Mouse (Mus musculus): ENCODE measurements around the gene Galnt10.
A peak's percentile ranks its signal among the peaks of the same experiment; 100 is the strongest.

Galnt10 gene

DNA sequence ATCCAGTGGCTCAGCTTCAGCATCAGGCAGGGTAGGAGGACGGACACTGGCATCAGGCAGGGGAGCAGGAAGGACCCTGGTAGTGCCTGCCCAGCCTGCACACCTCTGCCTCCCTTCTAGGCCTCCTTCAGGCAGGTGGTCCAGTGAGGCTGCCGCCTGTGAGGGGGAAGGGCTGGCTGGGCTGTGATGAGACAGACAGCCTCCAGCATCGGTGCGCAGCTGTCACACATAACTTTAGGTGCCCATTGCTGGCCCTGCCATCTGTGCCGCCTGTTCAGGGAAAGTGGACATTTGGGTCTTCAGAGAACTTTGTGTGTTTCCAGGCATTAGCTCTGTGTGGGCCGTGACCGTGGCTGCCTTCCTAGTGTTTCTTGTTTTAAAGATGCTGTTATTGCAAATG, 47.5 kb downstream of the Galnt10 start:
- DNase-seq = no peak

GRCm38 (mm10) chr11:57694486-57694885, 49.2 kb downstream of the Galnt10 start:
- DNase-seq = no peak

GRCm38 (mm10) chr11:57696207-57696676, 51.0 kb downstream of the Galnt10 start:
- no peak for DNase-seq

- peak; percentile 28 to 45 for DNase-seq
Measured at GRCm38 (mm10) chr11:57696807-57697251, 51.6 kb downstream of the Galnt10 start.

DNA sequence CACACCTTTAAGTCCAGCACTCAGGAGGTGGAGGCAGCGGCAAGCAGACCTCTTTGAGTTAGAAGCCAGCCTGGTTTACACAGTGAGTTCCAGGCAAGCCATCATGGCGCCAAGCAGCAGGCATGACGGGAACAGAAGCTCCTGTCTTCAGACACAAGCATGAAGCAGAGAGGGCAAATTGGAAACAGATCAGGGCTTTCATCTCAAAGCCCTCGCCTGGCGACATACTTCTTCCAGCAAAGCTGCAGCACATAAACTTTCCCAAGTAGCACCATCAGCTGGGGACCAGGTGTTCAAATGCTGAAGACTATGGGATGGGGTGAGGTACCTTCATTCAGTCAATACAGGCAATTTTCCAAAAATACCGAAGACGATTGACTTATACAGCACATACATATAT, 54.9 kb downstream of the Galnt10 start:
- DNase-seq = no peak

GRCm38 (mm10) chr11:57701193-57701925, 56.1 kb downstream of the Galnt10 start:
- no peak for DNase-seq

DNA sequence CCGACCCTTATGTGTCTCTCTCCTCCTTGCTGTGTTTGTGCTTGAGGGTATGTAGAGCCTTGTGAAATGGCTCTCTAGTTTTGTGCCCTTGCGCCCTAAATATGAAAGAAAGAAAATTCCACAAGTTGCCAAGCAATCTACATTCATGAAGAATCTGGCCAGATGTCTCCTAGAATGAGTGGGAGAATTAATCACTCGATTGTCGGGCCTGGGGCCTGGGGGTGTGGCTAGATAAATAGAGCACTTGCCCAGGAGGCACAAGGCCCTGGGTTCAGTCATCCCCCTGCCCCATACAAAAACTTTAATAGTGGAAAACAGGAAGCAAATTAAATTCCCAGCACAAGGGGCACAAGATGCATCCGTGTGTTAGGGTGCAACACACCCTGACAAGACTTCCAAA, 56.7 kb downstream of the Galnt10 start:
- no peak for DNase-seq

- no peak for DNase-seq
Measured at GRCm38 (mm10) chr11:57706620-57707019, 61.4 kb downstream of the Galnt10 start.

DNA sequence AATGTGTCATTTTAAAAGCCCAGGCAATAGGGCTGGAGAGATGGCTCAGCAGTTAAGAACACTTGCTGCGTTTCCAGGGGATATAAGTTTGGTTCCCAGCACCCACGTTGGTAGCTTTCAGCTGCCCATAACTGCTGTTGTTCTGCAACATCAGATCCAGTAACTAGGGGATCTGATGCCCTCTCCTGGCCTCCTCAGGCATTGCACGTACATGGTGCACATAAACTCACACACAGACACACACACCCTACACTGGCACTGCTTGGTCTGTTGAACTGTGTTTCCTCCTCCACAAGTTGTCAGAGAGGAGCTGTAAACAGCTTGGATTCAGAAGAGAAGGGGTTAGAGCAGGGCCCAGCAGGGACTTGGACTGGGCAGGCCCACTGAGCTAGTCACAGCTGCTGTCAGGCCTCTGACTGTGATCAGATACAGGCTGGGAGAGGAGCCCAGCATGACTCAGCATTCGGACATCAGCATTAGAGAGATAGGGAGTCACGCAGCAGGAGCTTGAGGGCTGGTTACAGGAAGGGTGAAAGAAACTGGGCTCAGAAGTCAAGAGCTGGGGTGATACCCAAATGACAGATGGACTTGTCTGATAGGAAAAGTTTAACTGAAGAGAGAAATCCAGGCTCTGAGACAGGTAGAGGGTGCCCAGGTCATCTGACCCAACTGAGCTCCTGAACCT, 62.0 kb downstream of the Galnt10 start:
- DNase-seq = no peak

GRCm38 (mm10) chr11:57708174-57709154, 63.2 kb downstream of the Galnt10 start:
- DNase-seq = no peak

- DNase-seq = no peak
Measured at GRCm38 (mm10) chr11:57713960-57714359, 68.7 kb downstream of the Galnt10 start.

- no peak for DNase-seq
Measured at GRCm38 (mm10) chr11:57716721-57717120, 71.5 kb downstream of the Galnt10 start.

- no peak for DNase-seq
Measured at GRCm38 (mm10) chr11:57717432-57717831, 72.2 kb downstream of the Galnt10 start.

GRCm38 (mm10) chr11:57718081-57718480, 72.8 kb downstream of the Galnt10 start:
- DNase-seq = no peak

GRCm38 (mm10) chr11:57719631-57720030, 74.4 kb downstream of the Galnt10 start:
- peak in 1 of 2 experiments; percentile 17 for DNase-seq

DNA sequence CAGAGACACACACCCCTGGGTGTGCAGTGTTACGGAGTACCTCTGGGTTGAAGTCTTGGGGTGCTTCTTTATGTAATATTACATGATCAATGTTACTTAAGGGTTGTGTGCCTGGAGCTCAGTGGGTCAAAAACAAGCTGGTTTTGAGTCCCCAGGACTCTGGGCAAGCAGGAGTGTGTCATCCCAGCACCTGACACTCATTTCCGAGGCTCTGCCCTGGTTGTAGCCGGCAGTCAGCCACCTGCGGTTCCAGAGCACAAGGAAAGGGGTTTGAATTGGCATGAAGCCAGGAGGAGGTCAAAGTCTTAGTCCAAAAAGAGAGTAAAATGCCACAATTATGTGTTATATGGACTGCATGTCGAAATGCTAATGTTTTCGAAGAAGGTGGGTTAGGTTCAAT, 74.8 kb downstream of the Galnt10 start:
- no peak for DNase-seq

DNA sequence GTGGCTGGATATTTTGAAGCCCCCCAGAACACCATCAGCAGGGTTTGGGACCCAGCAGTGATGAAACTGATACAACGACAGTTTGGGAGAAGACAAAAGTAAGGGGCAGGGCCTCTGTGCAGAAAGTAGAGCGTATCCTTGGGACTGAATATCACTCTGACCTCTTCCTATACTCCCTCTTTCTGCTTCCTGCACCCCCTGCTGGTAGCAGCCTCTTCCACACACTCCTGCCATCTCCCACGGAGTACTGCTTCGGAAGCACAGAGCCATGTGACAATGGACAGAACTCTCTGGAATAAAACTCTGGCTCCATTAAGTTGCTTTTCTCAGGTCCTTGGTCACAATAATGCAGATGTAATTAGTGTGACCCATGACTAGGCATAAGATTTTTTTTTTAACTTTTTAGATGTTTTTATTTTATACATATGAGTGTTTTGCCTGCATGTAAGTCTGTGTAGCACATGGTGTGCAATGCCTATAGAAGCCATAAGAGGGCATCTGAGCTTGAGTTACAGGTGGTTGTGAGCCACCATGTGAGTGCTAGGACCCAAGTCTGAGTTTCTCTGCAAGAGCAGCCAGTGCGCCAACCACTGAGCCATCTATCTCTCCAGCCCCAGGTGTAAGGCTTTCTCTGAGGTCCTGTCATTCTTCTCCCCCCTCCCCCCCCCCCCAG, 79.7 kb downstream of the Galnt10 start:
- peak in 1 of 2 experiments; percentile 7 for DNase-seq

GRCm38 (mm10) chr11:57725926-57726325, 80.7 kb downstream of the Galnt10 start:
- DNase-seq = no peak

GRCm38 (mm10) chr11:57727303-57727969, 82.2 kb downstream of the Galnt10 start:
- peak in 1 of 2 experiments; percentile 34 for DNase-seq

DNA sequence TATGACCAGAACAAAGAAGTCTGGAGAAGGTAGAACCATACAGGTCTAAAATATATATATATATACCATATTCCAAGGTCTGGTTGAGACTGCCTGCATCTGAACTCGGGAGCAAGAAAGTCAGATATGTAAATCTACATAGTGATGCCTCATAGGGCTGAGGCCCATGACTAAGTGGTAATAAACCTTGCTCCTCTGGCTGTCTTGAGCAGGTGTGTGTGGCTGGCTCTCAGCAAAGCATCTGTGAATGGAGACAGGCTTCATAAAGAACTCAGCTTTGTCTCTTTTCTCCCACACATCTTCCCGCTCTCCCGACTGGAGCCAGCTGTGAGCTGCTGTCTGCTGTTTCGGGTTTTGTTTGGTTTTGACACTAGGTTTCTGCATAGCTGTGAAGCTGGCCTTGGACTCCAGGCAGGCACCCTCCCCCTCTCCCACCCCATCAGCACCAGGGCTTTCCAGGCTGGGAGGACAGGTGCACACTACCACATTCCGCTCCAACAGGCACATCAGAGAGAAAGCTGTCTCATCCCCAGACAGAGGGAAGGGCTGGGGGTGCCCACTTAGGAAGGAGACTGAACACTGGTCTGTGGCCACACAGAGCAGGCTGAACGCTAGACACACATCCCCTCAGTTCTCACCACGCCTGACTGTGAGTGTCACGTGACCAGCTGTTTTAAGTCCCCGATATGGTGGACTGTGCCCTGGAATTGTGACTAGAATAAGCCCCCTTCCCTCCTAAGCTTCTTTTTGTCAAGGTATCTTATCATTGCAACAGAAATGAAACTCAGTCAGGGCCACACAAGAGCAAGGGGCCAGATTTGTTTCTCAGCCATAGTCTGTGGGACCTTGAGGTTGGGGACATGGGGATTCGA, 87.4 kb downstream of the Galnt10 start:
- no peak for DNase-seq
